Mouse (Mus musculus) leukemia stem cell, adult 10-12 weeks (primary cell): ENCODE data around the gene Rnf168. TPM values are rescaled to one million over a fixed set of nuclear protein-coding genes. Genes with fewer than 3 reads are reported as not detected.

Experiments used
- polyA plus RNA-seq: library from polyadenylated mRNA; stranded (reverse); fragments of >175 nt; gene quantifications from 2 replicates; pipeline ENCODE4 v1.2.3, GENCODE M21; 2012; ENCODE audit warnings: low replicate concordance

The Rnf168 gene
- polyA plus RNA-seq = 8.2 and 12.7 TPM in 2 replicates

GRCm38 (mm10) chr16:32277308-32278256 is at the start of gene Rnf168:
Rnf168 (plus strand) TSS chr16:32277459.

GRCm38 (mm10) chr16:32246952-32247370 is 30.3 kb upstream of the Rnf168 start, which contains the start of the genes Fbxo45 and Wdr53:
Fbxo45 (minus strand) TSS chr16:32247158.
Wdr53 (plus strand) TSS chr16:32247227.

GRCm38 (mm10) chr16:32271291-32271690 is 6.0 kb upstream of the Rnf168 start, which contains the start of gene Smco1:
Smco1 (plus strand) TSS chr16:32271468.

DNA sequence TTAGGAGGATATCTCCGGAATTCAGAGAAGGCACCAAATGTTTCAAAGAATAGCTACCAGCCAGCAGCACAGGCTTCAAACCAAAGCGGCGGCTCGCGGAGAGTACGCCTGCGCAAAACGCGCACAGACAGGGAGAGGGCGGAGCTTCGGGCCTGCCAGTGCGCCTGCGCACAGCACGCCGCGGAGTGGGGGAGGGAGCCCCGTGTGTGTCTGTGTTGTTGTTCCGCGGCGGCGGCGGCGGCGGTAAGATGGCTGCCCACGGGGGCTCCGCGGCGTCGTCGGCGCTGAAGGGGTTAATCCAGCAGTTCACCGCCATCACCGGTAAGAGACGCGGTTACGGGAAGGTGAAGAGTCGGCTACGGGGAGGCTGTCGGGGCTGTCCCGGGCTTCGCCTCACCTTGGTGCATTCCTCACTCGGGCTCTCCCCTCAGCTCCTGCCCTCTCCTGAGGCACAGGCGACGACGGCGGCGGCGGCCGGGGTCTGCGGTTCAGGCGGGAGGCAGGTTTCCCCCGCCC is 54.8 kb downstream of the Rnf168 start, which contains the start of gene Ubxn7:
Gene Ubxn7 (plus strand): TSS at position 218 of the 516 bp plus-strand sequence.

Other genes with a start within 250 kb of the Rnf168 start
- 48.6 and 50.2 TPM in 2 replicates for gene Pak2, start 198.1 kb upstream of the Rnf168 start, polyA plus RNA-seq
- 32.2 and 33.9 TPM in 2 replicates for gene Pigx, start 177.7 kb upstream of the Rnf168 start, polyA plus RNA-seq
- 4.2 and 4.8 TPM in 2 replicates for gene Cep19, start 177.7 kb upstream of the Rnf168 start, polyA plus RNA-seq
- gene Nrros, start 111.9 kb upstream of the Rnf168 start, polyA plus RNA-seq = 81.8 and 118 TPM in 2 replicates
- not detected in 2 replicates for gene Bex6, start 97.6 kb upstream of the Rnf168 start, polyA plus RNA-seq
- 3.5 and 4.8 TPM in 2 replicates for gene Fbxo45, start 30.3 kb upstream of the Rnf168 start, polyA plus RNA-seq
- 5.9 TPM in 2 replicates for gene Wdr53, start 30.2 kb upstream of the Rnf168 start, polyA plus RNA-seq
- not detected in 2 replicates for gene Smco1, start 6.0 kb upstream of the Rnf168 start, polyA plus RNA-seq
- 1.1 and 2.5 TPM in 2 replicates for gene Ubxn7, start 54.8 kb downstream of the Rnf168 start, polyA plus RNA-seq
- not detected in 2 replicates for gene Tm4sf19, start 123.0 kb downstream of the Rnf168 start, polyA plus RNA-seq
- gene Tctex1d2, start 142.2 kb downstream of the Rnf168 start, polyA plus RNA-seq = 2.0 TPM in 1 of 2 replicates, not detected in the other
- gene Pcyt1a, start 153.5 kb downstream of the Rnf168 start, polyA plus RNA-seq = 18.9 and 107 TPM in 2 replicates
- gene Slc51a, start 210.4 kb downstream of the Rnf168 start, polyA plus RNA-seq = 0.51 TPM in 1 of 2 replicates, not detected in the other
- not detected in 2 replicates for gene Zdhhc19, start 218.8 kb downstream of the Rnf168 start, polyA plus RNA-seq